Mouse (Mus musculus) ES-E14 (cell line): ENCODE results near the gene Usf3. TPM values are rescaled to one million over a fixed set of nuclear protein-coding genes. Genes with fewer than 3 reads are reported as not detected.

ENCODE experiments used
- DNase-seq: peaks from one replicate; pipeline ENCODE4 v3.0.0-alpha.2; 2013; ENCODE audit warnings: low read depth, low spot score
- H3K27ac ChIP-seq: 2 replicates; pipeline ENCODE4 v1.5.1; 2012; ENCODE audit warnings: low read depth, mild to moderate bottlenecking, low read length, moderate library complexity, mixed read lengths; ENCODE audit not compliant: poor library complexity, insufficient read depth, severe bottlenecking
- H3K36me3 ChIP-seq: 2 replicates; pipeline ENCODE4 v1.6.1; 2012; ENCODE audit warnings: mild to moderate bottlenecking, low read length, moderate library complexity, mixed read lengths; ENCODE audit not compliant: control insufficient read depth, poor library complexity, insufficient read depth, severe bottlenecking
- H3K4me1 ChIP-seq, 2 experiments: fragments of 150-350 bp in 1 of 2; sonication (generic) in 1 of 2; 2 replicates each; pipeline ENCODE4 v1.6.1; 2012; ENCODE audit warnings: low read length in 2 of 2, mild to moderate bottlenecking in 1 of 2, mixed read lengths in 1 of 2; ENCODE audit not compliant: control insufficient read depth in 2 of 2, insufficient read depth in 2 of 2, poor library complexity in 1 of 2
- H3K4me3 ChIP-seq, 2 experiments: fragments of 150-350 bp in 1 of 2; sonication (generic) in 1 of 2; 2 replicates each; pipeline ENCODE4 v1.5.1; 2012; ENCODE audit warnings: low read length in 2 of 2, low read depth in 1 of 2, mild to moderate bottlenecking in 1 of 2, mixed read lengths in 1 of 2; ENCODE audit not compliant: insufficient read depth in 1 of 2, poor library complexity in 1 of 2, severe bottlenecking in 1 of 2
- H3K9ac ChIP-seq: 2 replicates; pipeline ENCODE4 v1.6.1; 2012; ENCODE audit warnings: low read depth, mild to moderate bottlenecking, low read length, mixed read lengths; ENCODE audit not compliant: poor library complexity, insufficient read depth, severe bottlenecking
- H3K9me3 ChIP-seq: fragments of 150-350 bp; sonication (generic); 2 replicates; pipeline ENCODE4 v1.6.1; 2012; ENCODE audit warnings: low read depth, mild to moderate bottlenecking, low read length; ENCODE audit not compliant: control insufficient read depth, insufficient read depth
- CHD2 ChIP-seq: IDR thresholded peaks from 2 replicates; pipeline ENCODE4 v1.6.1; 2014; ENCODE audit warnings: mild to moderate bottlenecking, low read depth, low read length, inconsistent platforms
- HCFC1 ChIP-seq: IDR thresholded peaks from 2 replicates; pipeline ENCODE4 v1.6.1; 2012; ENCODE audit warnings: low read length, inconsistent platforms, borderline replicate concordance; ENCODE audit not compliant: insufficient read depth
- MAFK ChIP-seq: IDR thresholded peaks from 2 replicates; pipeline ENCODE4 v1.6.1; 2014; ENCODE audit warnings: mild to moderate bottlenecking, low read depth, low read length, inconsistent platforms; ENCODE audit not compliant: insufficient read depth
- ZC3H11A ChIP-seq: IDR thresholded peaks from 2 replicates; pipeline ENCODE4 v1.6.1; 2012; ENCODE audit warnings: low read depth, mild to moderate bottlenecking, inconsistent platforms, low read length, borderline replicate concordance
- ZNF384 ChIP-seq: IDR thresholded peaks from 2 replicates; pipeline ENCODE4 v1.6.1; 2012; ENCODE audit warnings: low read depth, low read length, inconsistent platforms
- in situ Hi-C, 2 experiments: fragments of 600-800 bp; cut with MboI; formaldehyde crosslinking; loops; one replicate each; pipeline ENCODE4 v1.15.1; 2025; ENCODE audit warnings: low sequenced_read_pairs in 2 of 2, inconsistent platforms in 1 of 2; ENCODE audit not compliant: unreplicated experiment in 2 of 2
- total RNA-seq: library from RNA; depleted of rRNA; stranded (reverse); fragments of 300-350 nt; gene quantifications from 2 replicates; pipeline ENCODE4 v1.2.3, GENCODE M21; 2012

The Usf3 gene
- total RNA-seq, 1 experiment: 7.1 TPM

DNA sequence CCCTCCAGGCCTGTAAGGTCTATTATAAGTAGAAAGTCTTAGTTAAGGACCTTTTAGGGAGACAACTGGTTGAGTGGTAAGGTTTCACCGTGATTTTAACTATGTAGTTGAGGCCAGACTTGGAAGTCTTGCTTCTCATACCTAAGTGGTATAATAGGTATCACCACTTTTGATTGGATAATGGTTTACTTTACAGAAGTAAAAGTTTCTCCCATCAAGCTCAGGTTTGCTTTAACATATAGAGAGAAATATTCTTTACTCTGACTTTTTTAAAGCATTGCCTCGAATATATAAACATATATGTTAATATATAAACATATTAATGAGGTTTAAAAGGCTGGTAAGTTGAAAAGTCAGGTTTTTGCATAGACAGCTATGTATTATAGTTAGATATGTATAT is 9.2 kb upstream of the Usf3 start:
- no peak overlapping the region for H3K27ac ChIP-seq
- no peak for DNase-seq
- TF ChIP-seq CHD2: no peak
- no peak for TF ChIP-seq ZC3H11A
- no peak for TF ChIP-seq ZNF384
- no peak for TF ChIP-seq MAFK
- no peak for TF ChIP-seq HCFC1
- H3K9me3 ChIP-seq: no peaks in the 10 kb centered on the region
- H3K4me1 ChIP-seq: no peaks in the 10 kb centered on the region
- no peak overlapping the region for H3K4me3 ChIP-seq
- H3K9ac ChIP-seq: no peak overlapping the region
- in situ Hi-C loops: no loop called here
- no peaks in the 10 kb centered on the region; the same call in 1 of the 2 replicates for H3K36me3 ChIP-seq

- no peak overlapping the region for H3K4me3 ChIP-seq
- no peaks in the 10 kb centered on the region; the same call in 1 of the 2 replicates for H3K36me3 ChIP-seq
- TF ChIP-seq CHD2 (no peak), ZC3H11A (no peak)
- DNase-seq: no peak
- no peaks in the 10 kb centered on the region for H3K9me3 ChIP-seq
- H3K27ac ChIP-seq: no peak overlapping the region
- no peaks in the 10 kb centered on the region for H3K4me1 ChIP-seq
- H3K9ac ChIP-seq: no peak overlapping the region
- in situ Hi-C loops: no loop called here
Measured at GRCm38 (mm10) chr16:44165182-44165581, 7.9 kb upstream of the Usf3 start.

- no peaks in the 10 kb centered on the region for H3K9me3 ChIP-seq
- no peak overlapping the region for H3K9ac ChIP-seq
- no peaks in the 10 kb centered on the region for H3K4me1 ChIP-seq
- H3K36me3 ChIP-seq: no peaks in the 10 kb centered on the region
- no peak overlapping the region for H3K27ac ChIP-seq
- in situ Hi-C loops: no loop called here
- H3K4me3 ChIP-seq: no peak overlapping the region
- DNase-seq: no peak
- no peak for TF ChIP-seq HCFC1
- TF ChIP-seq MAFK: no peak
- no peak for TF ChIP-seq CHD2
- TF ChIP-seq ZNF384: no peak
- TF ChIP-seq ZC3H11A: no peak
Measured at GRCm38 (mm10) chr16:44168990-44169389, 4.1 kb upstream of the Usf3 start.

DNA sequence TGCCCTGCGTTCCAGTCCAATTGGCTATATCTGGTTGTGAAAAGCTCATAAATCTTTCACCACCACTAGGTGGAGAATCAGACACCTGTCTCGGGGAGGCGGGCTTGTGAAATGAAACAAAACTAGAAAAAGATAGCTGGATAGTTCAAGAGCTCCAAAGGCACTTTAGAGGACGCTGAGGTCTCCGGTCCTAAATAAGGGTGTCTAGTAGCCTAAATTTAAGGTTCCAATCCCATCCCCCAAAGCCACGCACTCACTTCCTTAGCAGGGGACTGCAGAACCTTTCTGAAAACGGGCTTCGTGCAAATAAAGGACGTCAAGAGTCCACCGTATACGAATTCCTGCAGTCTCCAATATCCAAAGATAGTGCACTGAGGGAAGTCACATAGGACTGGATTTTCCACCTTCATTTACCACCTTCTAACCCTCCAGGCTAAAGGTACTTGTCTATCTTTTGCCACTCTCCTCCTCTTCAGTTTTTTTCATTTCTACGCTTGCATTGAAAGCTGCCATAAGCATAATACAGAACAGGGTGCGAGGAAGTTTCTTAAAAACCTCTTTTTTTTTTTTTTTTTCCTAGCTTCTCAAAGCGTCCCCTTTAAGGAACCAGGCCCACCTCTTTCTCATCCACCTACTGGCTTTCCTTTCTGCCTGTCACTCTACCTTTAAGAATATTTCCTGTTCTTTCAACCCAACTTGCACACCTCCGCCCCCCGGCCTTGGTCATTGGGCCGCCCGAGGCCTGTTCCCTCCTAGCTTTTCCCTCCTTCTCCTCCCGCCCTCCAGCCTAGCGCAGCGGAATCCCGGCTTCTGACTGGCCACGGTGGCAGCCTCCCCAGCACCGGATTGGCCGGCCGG is 520 bp upstream of the Usf3 start:
- H3K4me3 ChIP-seq: peak overlapping the region; percentile 61 to 76
- H3K9me3 ChIP-seq: no peaks in the 10 kb centered on the region
- no peaks in the 10 kb centered on the region for H3K36me3 ChIP-seq
- TF ChIP-seq CHD2 (peak; percentile 62), ZNF384 (peak; percentile 97), MAFK (no peak)
- DNase-seq: peak; percentile 97
- peak overlapping the region; percentile 72 for H3K9ac ChIP-seq
- peaks cover 0 to 2% of the 10 kb centered on the region in 2 experiments; a peak in 1 of 4 replicates for H3K4me1 ChIP-seq
- in situ Hi-C loops: no loop called here
- no peak overlapping the region; the same call in 1 of the 2 replicates for H3K27ac ChIP-seq
